Mouse (Mus musculus) yolk sac, embryonic 10.5 days (tissue): ENCODE results near the gene Peg3.
"Not testable (repeated sequence)": the region's sequence is repeated elsewhere in the genome, so short reads cannot be mapped to it uniquely, and the experiment has no call there.

Experiments used
- DNase-seq: peaks from one replicate; pipeline ENCODE4 v3.0.0-alpha.2; 2017; ENCODE audit warnings: low spot score

Peg3 gene

GRCm38 (mm10) chr7:6730241-6730640 lies at the start of gene Peg3, which contains the start of gene Usp29:
Gene Peg3 (minus strand): TSS chr7:6730431.
Gene Usp29 (plus strand): TSS chr7:6730578.
- DNase-seq, result peak; percentile 93

GRCm38 (mm10) chr7:6779172-6779571 lies 48.9 kb upstream of the Peg3 start:
- DNase-seq, result no peak

- DNase-seq, result peak; percentile 86
Measured at GRCm38 (mm10) chr7:6777689-6778088, 47.5 kb upstream of the Peg3 start.

GRCm38 (mm10) chr7:6777107-6777506 lies 46.9 kb upstream of the Peg3 start:
- DNase-seq, result no peak

GRCm38 (mm10) chr7:6776314-6777059 lies 46.3 kb upstream of the Peg3 start:
- no peak for DNase-seq

- not testable (repeated sequence) for DNase-seq
Measured at GRCm38 (mm10) chr7:6773865-6774413, 43.7 kb upstream of the Peg3 start.

GRCm38 (mm10) chr7:6770286-6770685 lies 40.1 kb upstream of the Peg3 start:
- peak; percentile 86 for DNase-seq

- DNase-seq, result no peak
Measured at GRCm38 (mm10) chr7:6765240-6765639, 35.0 kb upstream of the Peg3 start.

GRCm38 (mm10) chr7:6760170-6760569 lies 29.9 kb upstream of the Peg3 start:
- DNase-seq, result no peak

GRCm38 (mm10) chr7:6759698-6760097 lies 29.5 kb upstream of the Peg3 start:
- no peak for DNase-seq

GRCm38 (mm10) chr7:6756777-6757291 lies 26.6 kb upstream of the Peg3 start:
- DNase-seq, result no peak

- DNase-seq, result no peak
Measured at GRCm38 (mm10) chr7:6753440-6753839, 23.2 kb upstream of the Peg3 start.

- DNase-seq, result no peak
Measured at GRCm38 (mm10) chr7:6749196-6749595, 19.0 kb upstream of the Peg3 start.

GRCm38 (mm10) chr7:6744281-6744904 lies 14.2 kb upstream of the Peg3 start:
- peak; percentile 64 for DNase-seq

- no peak for DNase-seq
Measured at GRCm38 (mm10) chr7:6736060-6736459, 5.8 kb upstream of the Peg3 start.

GRCm38 (mm10) chr7:6731930-6732329 lies 1.7 kb upstream of the Peg3 start:
- DNase-seq, result peak; percentile 33

GRCm38 (mm10) chr7:6731373-6731772 lies 1.1 kb upstream of the Peg3 start:
- DNase-seq, result no peak

GRCm38 (mm10) chr7:6730801-6731200 lies 570 bp upstream of the Peg3 start:
- peak; percentile 55 for DNase-seq

GRCm38 (mm10) chr7:6729061-6729817 lies 992 bp downstream of the Peg3 start:
- peak; percentile 94 for DNase-seq

GRCm38 (mm10) chr7:6728263-6728931 lies 1.8 kb downstream of the Peg3 start:
- peak; percentile 94 for DNase-seq

GRCm38 (mm10) chr7:6727351-6728121 lies 2.7 kb downstream of the Peg3 start:
- peak; percentile 81 for DNase-seq
